Mouse (Mus musculus) heart, adult 2 months (tissue): Measurements from ENCODE around the gene Bbs4.

Experiments
- CTCF ChIP-seq: fragments of 200-600 bp; IDR thresholded peaks from 2 replicates; pipeline ENCODE4 v1.8.1; 2022; ENCODE audit warnings: antibody characterized with exemption, mild to moderate bottlenecking, moderate library complexity
- EP300 ChIP-seq: fragments of 200-500 bp; IDR thresholded peaks from 2 replicates; pipeline ENCODE4 v1.6.1; 2011; ENCODE audit warnings: low read depth, low read length, control low read depth; ENCODE audit not compliant: insufficient read depth
- POLR2A ChIP-seq: fragments of 200-500 bp; IDR thresholded peaks from 2 replicates; pipeline ENCODE4 v1.6.1; 2011; ENCODE audit warnings: mild to moderate bottlenecking, low read depth, low read length, control low read depth; ENCODE audit not compliant: insufficient read depth

GRCm38 (mm10) chr9:59387461-59387860 is 34.2 kb upstream of the Bbs4 start:
- TF ChIP-seq POLR2A (no peak), CTCF (no peak), EP300 (no peak)
